Mouse (Mus musculus) neural tube, embryonic 14.5 days (tissue): ENCODE measurements around the gene Phf11d. TPM values are rescaled to one million over a fixed set of nuclear protein-coding genes. Genes with fewer than 3 reads are reported as not detected.
"Not testable (repeated sequence)": the region's sequence is repeated elsewhere in the genome, so short reads cannot be mapped to it uniquely, and the experiment has no call there.

ENCODE experiments used
- ATAC-seq: fragments of 200-750 bp; cut with Nextera tagmentation; 2 replicates; pipeline ENCODE4 v1.8.0; 2017; ENCODE audit warnings: low read depth, mild to moderate bottlenecking, moderate TSS enrichment, moderate library complexity
- H3K27ac ChIP-seq: fragments of 300-500 bp; sonication (generic); 2 replicates; pipeline ENCODE4 v1.5.1; 2014; ENCODE audit warnings: low read depth, mild to moderate bottlenecking, control low read depth, low read length, moderate library complexity, mixed read lengths
- H3K27me3 ChIP-seq: fragments of 300-500 bp; sonication (generic); 2 replicates; pipeline ENCODE4 v1.6.1; 2014; ENCODE audit warnings: low read length; ENCODE audit not compliant: control insufficient read depth, insufficient read depth
- H3K36me3 ChIP-seq: fragments of 300-500 bp; sonication (generic); 2 replicates; pipeline ENCODE4 v1.6.1; 2014; ENCODE audit warnings: low read length, mixed read lengths; ENCODE audit not compliant: control insufficient read depth, insufficient read depth
- H3K4me1 ChIP-seq: fragments of 300-500 bp; sonication (generic); 2 replicates; pipeline ENCODE4 v1.6.1; 2014; ENCODE audit warnings: low read length; ENCODE audit not compliant: control insufficient read depth, insufficient read depth
- H3K4me2 ChIP-seq: fragments of 300-500 bp; sonication (generic); 2 replicates; pipeline ENCODE4 v1.6.1; 2014; ENCODE audit warnings: mild to moderate bottlenecking, low read depth, low read length, control low read depth
- H3K4me3 ChIP-seq: fragments of 300-500 bp; sonication (generic); 2 replicates; pipeline ENCODE4 v1.5.1; 2014; ENCODE audit warnings: low read depth, low read length, control low read depth, mixed read lengths
- H3K9ac ChIP-seq: fragments of 300-500 bp; sonication (generic); replicated peaks from 2 replicates; pipeline ENCODE4 v1.6.1; 2014; ENCODE audit warnings: low read depth, mild to moderate bottlenecking, control low read depth, low read length, mixed read lengths
- H3K9me3 ChIP-seq: fragments of 300-500 bp; sonication (generic); 2 replicates; pipeline ENCODE4 v1.6.1; 2016; ENCODE audit warnings: low read length; ENCODE audit not compliant: control insufficient read depth
- WGBS: fragments of 180-500 bp; shearing (Covaris S2); extraction: QIAGEN DNeasy Blood & Tissue Kit; methylation state at CpG from one replicate; pipeline ENCODE4 v1.1.7; 2014; 5-methylcytosine and 5-hydroxymethylcytosine counted together
- polyA plus RNA-seq: library from polyadenylated mRNA; unstranded; fragments of >200 nt; fragmentation: Nextera tagmentation; extraction: Ambion mirVana; gene quantifications from 2 replicates; pipeline ENCODE4 v1.2.1, GENCODE M21; 2014

Gene Phf11d
- 0.13 and 0.36 TPM in 2 replicates for polyA plus RNA-seq

DNA sequence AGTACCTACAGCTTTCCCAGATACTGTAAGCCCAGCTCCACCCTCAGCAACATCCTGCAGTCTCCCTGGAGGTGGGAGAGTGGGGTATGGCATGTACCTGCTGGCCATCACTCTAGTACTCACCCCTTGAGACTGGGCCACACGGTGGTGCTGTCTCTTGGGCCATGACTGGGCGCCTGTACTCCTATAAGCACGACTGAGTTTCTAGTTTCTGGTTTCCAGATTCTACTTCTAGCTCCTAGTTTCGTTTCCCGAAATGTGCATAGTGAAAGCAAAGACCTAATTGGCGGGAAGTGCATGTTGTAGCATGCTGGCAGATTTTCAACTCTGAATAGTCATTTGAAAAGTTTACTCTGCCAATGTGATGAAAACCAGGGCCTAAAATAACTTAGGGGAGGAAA, at the start of gene Phf11d:
Phf11d (minus strand) TSS at position 227 of the 401 bp plus-strand sequence.
- Histone ChIP-seq H3K36me3 (no peaks in the 10 kb centered on the region), H3K4me2 (no peak within 1 kb of the TSS), H3K9me3 (no peaks in the 10 kb centered on the region), H3K27me3 (no peaks in the 10 kb centered on the region), H3K9ac (no peak within 1 kb of the TSS), H3K4me1 (no peaks in the 10 kb centered on the region), H3K4me3 (no peak within 1 kb of the TSS), H3K27ac (no peak within 1 kb of the TSS)
- ATAC-seq = no peak
- WGBS = 89% methylated on average over 6 of the region's 6 CpGs

DNA sequence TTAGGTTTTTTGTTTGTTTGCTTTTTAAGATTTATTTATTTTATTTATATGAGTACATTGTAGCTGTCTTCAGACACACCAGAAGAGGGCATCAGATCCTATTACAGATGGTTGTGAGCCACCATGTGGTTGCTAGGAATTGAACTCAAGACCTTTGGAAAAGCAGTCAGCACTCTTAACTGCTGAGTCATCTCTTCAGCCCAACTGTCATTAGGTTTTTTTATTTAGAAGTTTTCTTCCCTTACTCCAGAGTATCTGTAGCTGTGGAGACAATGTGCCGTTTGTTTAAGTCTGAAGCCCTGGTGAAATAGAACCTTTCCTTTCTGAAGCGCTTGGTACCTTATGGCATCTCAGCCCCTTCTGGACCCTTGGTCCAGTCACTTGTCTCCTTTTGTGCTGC, 49.7 kb upstream of the Phf11d start:
- H3K9me3 ChIP-seq, H3K27me3 ChIP-seq, H3K4me2 ChIP-seq, H3K4me3 ChIP-seq, H3K9ac ChIP-seq, H3K27ac ChIP-seq, ATAC-seq, H3K36me3 ChIP-seq, H3K4me1 ChIP-seq: not testable (repeated sequence)
- 97% methylated on average over 2 of the region's 2 CpGs for WGBS

DNA sequence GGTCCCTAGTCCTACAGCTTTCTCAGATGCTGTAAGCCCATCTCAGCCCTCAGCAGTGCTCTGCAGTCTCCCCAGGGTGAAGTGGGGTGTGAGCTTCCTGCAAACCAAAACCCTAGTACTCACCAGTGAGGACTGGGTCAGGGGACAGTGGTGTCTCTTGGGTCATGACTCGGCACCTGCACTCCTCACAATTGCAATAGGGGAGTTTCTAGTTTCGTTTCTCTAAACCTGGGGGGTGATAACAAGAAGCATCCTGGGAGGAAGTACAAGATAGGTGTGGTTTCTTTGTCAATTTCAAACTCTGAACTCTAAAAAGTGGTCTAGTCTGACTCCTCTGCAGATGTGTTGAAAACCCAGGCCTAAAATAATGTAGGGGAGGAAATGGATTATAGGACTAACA, 31.7 kb upstream of the Phf11d start:
- Histone ChIP-seq H3K4me3 (no peak overlapping the region), H3K9me3 (no peaks in the 10 kb centered on the region), H3K4me1 (no peaks in the 10 kb centered on the region), H3K9ac (no peak overlapping the region), H3K4me2 (no peak overlapping the region), H3K27ac (no peak overlapping the region), H3K27me3 (no peaks in the 10 kb centered on the region), H3K36me3 (no peaks in the 10 kb centered on the region)
- WGBS = 88% methylated on average over 2 of the region's 2 CpGs
- ATAC-seq = no peak

DNA sequence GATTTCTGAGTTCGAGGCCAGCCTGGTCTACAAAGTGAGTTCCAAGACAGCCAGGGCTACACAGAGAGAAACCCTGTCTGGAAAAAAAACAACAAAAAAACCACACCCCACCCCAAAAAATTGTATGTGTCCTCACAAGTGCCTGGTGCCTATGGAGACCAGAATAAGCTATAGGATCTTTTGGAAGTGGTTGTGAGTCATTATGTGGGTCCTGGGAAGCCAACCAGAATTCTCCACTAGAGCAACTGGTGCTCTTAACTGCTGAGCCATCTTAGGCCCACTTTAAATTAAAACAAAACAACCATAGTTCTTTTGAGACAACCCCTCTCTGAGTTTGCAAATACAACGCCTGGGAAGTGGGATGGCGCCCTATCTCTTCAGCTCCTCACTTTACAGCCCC, 30.0 kb upstream of the Phf11d start, which contains the start of gene Phf11c:
Phf11c (minus strand) TSS at position 101 of the 400 bp plus-strand sequence.
- Histone ChIP-seq H3K9ac (no peak within 1 kb of the TSS), H3K4me3 (no peak within 1 kb of the TSS), H3K4me1 (no peaks in the 10 kb centered on the region), H3K27me3 (no peaks in the 10 kb centered on the region), H3K4me2 (no peak within 1 kb of the TSS), H3K9me3 (no peaks in the 10 kb centered on the region), H3K36me3 (no peaks in the 10 kb centered on the region), H3K27ac (no peak within 1 kb of the TSS)
- no peak for ATAC-seq
- WGBS = 89% methylated on average over 3 of the region's 3 CpGs

DNA sequence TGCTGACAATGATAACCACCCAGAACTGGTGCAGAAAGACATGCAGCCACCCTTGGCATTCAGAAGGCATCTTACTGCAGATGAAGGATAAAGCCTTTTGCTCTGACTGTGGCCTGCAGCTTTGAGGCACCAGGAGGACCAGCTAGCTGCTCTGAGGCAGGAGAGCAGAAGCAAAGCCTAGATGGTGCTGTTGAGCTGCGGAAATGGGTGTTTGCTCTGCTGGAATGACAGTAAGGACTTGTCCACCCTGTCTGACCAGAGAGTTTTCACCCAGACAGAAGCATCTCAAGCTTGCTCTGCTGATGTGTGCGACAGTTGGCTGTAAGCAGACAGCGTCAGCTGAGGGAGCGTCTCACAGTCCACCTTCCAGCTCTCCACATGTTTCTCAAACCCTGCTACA, 24.9 kb upstream of the Phf11d start:
- 72% methylated on average over 4 of the region's 4 CpGs for WGBS
- H3K9ac ChIP-seq, H3K27me3 ChIP-seq: not testable (repeated sequence)

DNA sequence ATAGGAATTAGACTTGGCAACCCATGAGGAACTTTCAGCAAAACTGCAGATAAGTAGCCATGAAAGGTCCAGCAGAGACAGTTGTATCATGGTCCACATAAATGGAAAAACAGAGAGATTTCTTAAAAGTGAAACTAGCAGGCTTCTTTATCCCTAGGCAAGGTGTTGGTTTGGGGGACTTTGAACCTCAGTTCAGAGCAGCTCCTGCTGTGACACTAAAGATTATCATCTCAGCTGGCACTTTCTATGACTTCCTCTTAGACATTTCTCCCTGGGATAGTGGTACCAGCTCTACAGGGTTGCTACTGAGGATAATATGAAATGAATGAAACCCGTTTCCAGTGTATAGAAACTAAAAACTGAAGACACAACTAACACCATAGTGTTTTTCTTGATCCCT, 24.3 kb upstream of the Phf11d start:
- H3K9ac ChIP-seq = no peak overlapping the region
- no peak overlapping the region for H3K27ac ChIP-seq
- WGBS = 74% methylated on average over 1 of the region's 1 CpGs

More for the DNA sequence above, 24.9 kb upstream of the Phf11d start:
- H3K4me2 ChIP-seq, H3K27ac ChIP-seq, H3K36me3 ChIP-seq, H3K4me1 ChIP-seq, H3K9me3 ChIP-seq, H3K4me3 ChIP-seq, ATAC-seq: not testable (repeated sequence)

DNA sequence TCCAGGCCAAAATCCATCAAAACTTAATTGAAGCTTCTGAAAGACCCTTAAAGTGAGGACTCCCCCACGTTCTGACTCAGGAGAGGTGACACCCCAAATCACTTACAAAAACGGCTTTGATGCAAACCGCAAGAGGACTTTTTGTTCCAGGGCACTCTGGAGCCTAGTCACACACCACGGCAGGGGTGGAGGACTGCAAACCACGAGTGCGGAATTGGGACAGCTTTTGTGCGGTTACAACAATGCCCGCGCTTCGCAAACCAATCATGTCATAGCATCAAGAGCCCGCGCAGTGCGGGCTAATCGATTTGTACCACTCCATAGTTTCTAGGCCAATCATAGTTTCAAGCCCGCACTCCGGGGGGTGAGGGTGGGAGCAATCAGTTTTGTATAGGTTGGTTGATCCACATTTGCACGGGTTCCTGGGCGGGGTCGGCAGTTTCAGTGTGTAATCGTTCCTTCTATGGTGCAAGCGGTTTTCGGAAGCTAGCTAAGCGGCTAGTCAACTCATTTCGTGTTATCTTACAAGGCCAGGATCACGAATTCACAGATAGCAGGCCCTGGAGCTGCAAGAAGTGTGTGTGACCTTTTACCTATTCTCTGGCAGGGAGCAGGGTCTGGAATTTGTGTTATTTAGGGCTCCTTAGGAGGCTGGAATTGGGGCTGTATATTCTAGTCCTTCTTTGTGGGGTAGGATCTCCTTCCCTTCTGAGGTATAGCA, 5.2 kb upstream of the Phf11d start:
- H3K4me3 ChIP-seq = no peak overlapping the region
- no peaks in the 10 kb centered on the region for H3K36me3 ChIP-seq
- 91% methylated on average over 25 of the region's 25 CpGs for WGBS
- no peaks in the 10 kb centered on the region for H3K27me3 ChIP-seq
- no peak overlapping the region for H3K4me2 ChIP-seq
- H3K4me1 ChIP-seq = no peaks in the 10 kb centered on the region
- no peak for ATAC-seq
- H3K9ac ChIP-seq = no peak overlapping the region
- no peaks in the 10 kb centered on the region for H3K9me3 ChIP-seq
- H3K27ac ChIP-seq = no peak overlapping the region

More for the DNA sequence above, 24.3 kb upstream of the Phf11d start:
- no peak overlapping the region for H3K4me2 ChIP-seq
- H3K4me1 ChIP-seq = no peaks in the 10 kb centered on the region
- no peaks in the 10 kb centered on the region for H3K27me3 ChIP-seq
- no peaks in the 10 kb centered on the region for H3K36me3 ChIP-seq
- no peak for ATAC-seq
- no peak overlapping the region for H3K4me3 ChIP-seq
- no peaks in the 10 kb centered on the region for H3K9me3 ChIP-seq

DNA sequence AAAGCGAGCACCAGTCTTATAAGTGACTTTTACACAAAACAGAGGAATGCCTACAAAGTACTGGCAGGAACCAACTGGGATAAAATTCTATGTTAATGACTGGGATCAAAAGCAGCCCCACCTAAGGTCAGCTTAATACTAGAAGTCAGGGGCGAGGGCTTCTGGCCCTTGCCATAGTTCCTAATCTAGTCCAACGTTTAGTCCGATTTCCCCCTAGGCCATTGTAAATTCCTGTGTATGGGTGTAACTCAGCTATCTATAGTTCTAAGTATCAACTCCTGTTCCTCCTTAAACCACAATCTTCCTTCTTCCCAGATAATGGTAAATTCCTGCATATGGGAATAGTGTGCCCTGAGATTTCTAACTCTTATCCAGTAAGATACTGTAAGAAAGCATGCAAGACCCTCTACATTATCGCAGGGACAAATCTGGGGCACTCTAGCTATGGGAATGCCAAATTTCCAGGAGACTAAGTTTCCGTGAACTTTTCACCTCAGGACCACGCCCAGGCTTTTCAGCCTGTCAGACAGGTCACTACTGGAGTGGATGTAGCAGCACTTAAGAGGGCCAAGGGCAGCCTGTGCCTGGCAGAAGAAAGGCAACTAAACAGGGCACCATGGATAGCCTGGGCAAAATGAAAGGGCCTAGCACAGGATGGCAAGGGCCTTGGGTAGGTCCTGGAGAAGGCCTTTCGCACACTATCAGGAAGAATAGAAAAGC, 1.3 kb upstream of the Phf11d start:
- Histone ChIP-seq H3K4me3 (no peak overlapping the region), H3K9ac (no peak overlapping the region), H3K36me3 (no peaks in the 10 kb centered on the region), H3K4me1 (no peaks in the 10 kb centered on the region), H3K4me2 (no peak overlapping the region), H3K27me3 (no peaks in the 10 kb centered on the region), H3K27ac (no peak overlapping the region), H3K9me3 (no peaks in the 10 kb centered on the region)
- no peak for ATAC-seq
- WGBS = 90% methylated on average over 8 of the region's 8 CpGs

DNA sequence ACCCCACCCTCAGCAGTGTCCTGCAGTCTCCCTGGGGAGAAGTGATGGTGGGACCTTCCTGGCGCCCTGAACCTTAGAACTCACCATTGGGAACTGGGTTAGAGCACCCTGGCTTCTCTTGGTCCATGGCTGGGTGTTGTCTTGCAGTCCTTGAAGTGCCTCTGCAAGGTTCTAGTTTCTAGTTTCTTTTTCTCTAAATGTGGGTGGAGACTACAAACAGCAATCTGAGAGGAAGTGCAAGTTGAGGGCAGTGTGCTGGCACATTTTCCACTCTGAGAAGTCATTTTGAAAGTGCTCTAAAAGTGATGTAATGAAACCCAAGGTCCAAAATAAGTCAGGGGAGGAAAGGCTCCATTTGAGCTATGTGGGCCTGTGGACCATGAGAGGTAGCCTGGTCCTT, 24.1 kb downstream of the Phf11d start, which contains the start of gene Phf11b:
Phf11b (minus strand) TSS at position 163 of the 400 bp plus-strand sequence.
- not testable (repeated sequence) for H3K9ac ChIP-seq, H3K27me3 ChIP-seq, H3K36me3 ChIP-seq, H3K4me3 ChIP-seq, H3K9me3 ChIP-seq, H3K4me2 ChIP-seq, H3K27ac ChIP-seq, H3K4me1 ChIP-seq, ATAC-seq
- WGBS = 59% methylated on average over 1 of the region's 1 CpGs
